Mouse (Mus musculus) intestine, postnatal 0 days (tissue): ENCODE data around the gene Ndufs5. TPM values are rescaled to one million over a fixed set of nuclear protein-coding genes. Genes with fewer than 3 reads are reported as not detected.

Experiments used
- ATAC-seq: fragments of 200-750 bp; cut with Nextera tagmentation; 2 replicates; pipeline ENCODE4 v1.8.0; 2017; ENCODE audit warnings: mild to moderate bottlenecking, moderate TSS enrichment, moderate library complexity
- H3K27ac ChIP-seq: fragments of 300-500 bp; sonication (generic); 2 replicates; pipeline ENCODE4 v1.5.1; 2014; ENCODE audit warnings: mild to moderate bottlenecking, low read depth, low read length, moderate library complexity
- H3K27me3 ChIP-seq: fragments of 300-500 bp; sonication (generic); replicated peaks from 2 replicates; pipeline ENCODE4 v1.6.1; 2014; ENCODE audit warnings: low read length, mixed read lengths; ENCODE audit not compliant: control insufficient read depth, insufficient read depth
- H3K36me3 ChIP-seq: fragments of 300-500 bp; sonication (generic); 2 replicates; pipeline ENCODE4 v1.6.1; 2014; ENCODE audit warnings: mild to moderate bottlenecking, moderate library complexity; ENCODE audit not compliant: control insufficient read depth, insufficient read depth
- H3K4me1 ChIP-seq: fragments of 300-500 bp; sonication (generic); replicated peaks from 2 replicates; pipeline ENCODE4 v1.6.1; 2014; ENCODE audit warnings: antibody characterized with exemption, low read length, mixed read lengths; ENCODE audit not compliant: control insufficient read depth, insufficient read depth
- H3K4me2 ChIP-seq: fragments of 300-500 bp; sonication (generic); replicated peaks from 2 replicates; pipeline ENCODE4 v1.6.1; 2014; ENCODE audit warnings: low read depth, mild to moderate bottlenecking, moderate library complexity
- H3K4me3 ChIP-seq: fragments of 300-500 bp; sonication (generic); 2 replicates; pipeline ENCODE4 v1.5.1; 2014; ENCODE audit warnings: low read depth, low read length
- H3K9ac ChIP-seq: fragments of 300-500 bp; sonication (generic); 2 replicates; pipeline ENCODE4 v1.6.1; 2014; ENCODE audit warnings: mild to moderate bottlenecking, low read depth, low read length
- H3K9me3 ChIP-seq: fragments of 300-500 bp; sonication (generic); 2 replicates; pipeline ENCODE4 v1.6.1; 2016; ENCODE audit warnings: mixed run types; ENCODE audit not compliant: control insufficient read depth
- CTCF ChIP-seq: sonication (generic); IDR thresholded peaks from 2 replicates; pipeline ENCODE4 v1.5.1; 2016; ENCODE audit warnings: low read depth, mild to moderate bottlenecking, control low read depth, antibody characterized with exemption, moderate library complexity
- WGBS: fragments of 180-500 bp; shearing (Covaris S2); extraction: QIAGEN DNeasy Blood & Tissue Kit; methylation state at CpG from one replicate; pipeline ENCODE4 v1.1.7; 2014; 5-methylcytosine and 5-hydroxymethylcytosine counted together
- polyA plus RNA-seq: library from polyadenylated mRNA; unstranded; fragments of >200 nt; fragmentation: Nextera tagmentation; extraction: Ambion mirVana; gene quantifications from 2 replicates; pipeline ENCODE4 v1.2.1, GENCODE M21; 2015

Ndufs5 gene
- polyA plus RNA-seq, 1 experiment from 2014 or later: 395 TPM

DNA sequence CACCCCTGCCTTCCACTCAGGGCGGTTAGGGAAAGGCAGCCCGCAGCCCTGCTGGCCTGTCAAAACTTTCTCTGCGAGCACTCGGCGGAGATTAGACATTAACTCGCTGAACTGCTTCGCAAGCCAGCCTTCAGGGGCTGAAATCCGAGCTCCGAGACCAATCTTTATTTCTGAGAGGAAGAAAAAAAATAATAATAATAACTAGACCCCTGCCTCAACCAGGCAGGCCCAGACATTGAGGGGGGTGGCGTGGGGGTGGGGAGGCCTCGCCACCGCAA, 54.4 kb downstream of the Ndufs5 start:
- 0% methylated on average over 12 of the region's 12 CpGs for WGBS
- no peak for TF ChIP-seq CTCF
- H3K9me3 ChIP-seq: no peaks in the 10 kb centered on the region
- H3K27me3 ChIP-seq: no peaks in the 10 kb centered on the region
- 0 out of 2 replicates have a peak, but pooled peaks have one; percentile 40 for ATAC-seq
- H3K4me1 ChIP-seq: no peaks in the 10 kb centered on the region
- H3K27ac ChIP-seq: peak overlapping the region; percentile 96
- H3K4me2 ChIP-seq: peak overlapping the region; percentile 97
- peak overlapping the region; percentile 95 for H3K9ac ChIP-seq
- peak overlapping the region; percentile 82 for H3K4me3 ChIP-seq
- H3K36me3 ChIP-seq: no peaks in the 10 kb centered on the region

DNA sequence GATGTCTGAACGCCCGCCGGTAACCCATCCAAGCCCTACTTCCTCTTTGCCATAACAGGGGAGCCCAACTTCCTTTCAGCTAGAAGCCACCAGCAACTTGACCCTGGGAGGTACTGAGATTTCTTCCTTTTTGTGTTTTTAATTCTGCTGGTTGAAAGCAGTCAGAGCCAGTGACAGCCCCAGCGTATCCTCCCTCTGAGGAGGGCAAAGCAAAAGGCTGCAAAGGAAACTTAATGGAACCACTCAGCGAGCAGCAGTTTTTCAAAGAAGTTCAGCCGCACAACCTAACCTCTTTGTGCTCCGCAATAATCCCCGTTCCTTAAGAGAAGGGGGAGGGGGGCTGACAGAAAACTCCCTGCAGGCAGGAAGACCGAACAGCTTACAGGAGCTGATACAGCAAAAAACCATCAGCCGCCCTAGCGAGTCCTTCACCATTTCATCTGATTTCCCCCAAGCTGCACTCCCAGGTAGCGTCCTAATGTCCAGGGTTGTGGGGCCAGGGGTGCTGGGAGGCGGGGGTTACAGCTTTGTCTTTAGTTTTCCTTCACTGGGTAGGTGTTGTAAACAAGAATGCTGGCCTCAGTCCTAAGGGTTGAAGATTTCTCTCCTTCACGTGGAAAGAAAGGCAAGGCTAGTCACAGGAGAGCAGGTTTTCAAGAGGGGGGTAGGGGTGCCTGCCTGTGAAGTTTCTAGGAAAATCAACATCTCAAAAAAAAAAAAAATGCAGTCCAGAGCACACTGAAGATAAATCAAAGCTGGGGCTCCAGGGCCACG, 54.9 kb downstream of the Ndufs5 start:
- Histone ChIP-seq H3K27me3 (no peaks in the 10 kb centered on the region), H3K4me3 (peak overlapping the region; percentile 82), H3K9ac (peak overlapping the region; percentile 95; the same call in 1 of the 2 replicates), H3K9me3 (no peaks in the 10 kb centered on the region), H3K4me1 (no peaks in the 10 kb centered on the region), H3K4me2 (peak overlapping the region; percentile 97), H3K36me3 (no peaks in the 10 kb centered on the region), H3K27ac (peak overlapping the region; percentile 96; the same call in 1 of the 2 replicates)
- ATAC-seq: no peak
- no peak for TF ChIP-seq CTCF
- WGBS: 15% methylated on average over 15 of the region's 15 CpGs

Other genes with a start within 250 kb of the Ndufs5 start
- 17.3 and 22.8 TPM in 2 replicates for gene Macf1, start 33.8 kb downstream of the Ndufs5 start, polyA plus RNA-seq
- gene Akirin1, start 32.1 kb upstream of the Ndufs5 start, polyA plus RNA-seq: 38.0 and 46.2 TPM in 2 replicates
- 5.5 and 5.8 TPM in 2 replicates for gene Rhbdl2, start 69.7 kb upstream of the Ndufs5 start, polyA plus RNA-seq
- not detected in 2 replicates for gene 4933427I04Rik, start 141.5 kb upstream of the Ndufs5 start, polyA plus RNA-seq
- 81.1 and 82.5 TPM in 2 replicates for gene Mycbp, start 186.6 kb upstream of the Ndufs5 start, polyA plus RNA-seq
- gene Rragc, start 199.2 kb upstream of the Ndufs5 start, polyA plus RNA-seq: 49.5 and 54.1 TPM in 2 replicates
- gene 4930535I16Rik, start 199.8 kb upstream of the Ndufs5 start, polyA plus RNA-seq: not detected in 2 replicates